Mouse (Mus musculus): ENCODE data around the gene Fam57b. TPM values are rescaled to one million over a fixed set of nuclear protein-coding genes. Genes with fewer than 3 reads are reported as not detected.

Fam57b gene
- polyA plus RNA-seq, 1 experiment from 2014 or later: 0.13 TPM

- Histone ChIP-seq H3K27me3 (replicated peaks; ENCODE audit: insufficient read depth, low read length) (no peaks in the 10 kb centered on the region), H3K4me1 (ENCODE audit: insufficient read depth, low read depth, low read length) (0 out of 2 replicates have a peak, but pooled peaks cover 5% of the 10 kb centered on the region), H3K4me2 (replicated peaks; ENCODE audit: low read depth, low read length) (no peak overlapping the region), H3K36me3 (ENCODE audit: insufficient read depth, low read length) (peaks cover 40% of the 10 kb centered on the region), H3K9ac (replicated peaks; ENCODE audit: low read depth) (no peak overlapping the region), H3K4me3 (ENCODE audit: low read depth, low read length) (no peak overlapping the region), H3K9me3 (ENCODE audit: low read length) (no peaks in the 10 kb centered on the region), H3K27ac (ENCODE audit: low read length) (no peak overlapping the region)
- WGBS: 80% methylated on average over 4 of the region's 4 CpGs
- no peak for DNase-seq (ENCODE audit: low spot score)
- ATAC-seq: no peak
- no peak for TF ChIP-seq EP300 (IDR thresholded peaks at IDR 0.05)
- TF ChIP-seq CTCF (IDR thresholded peaks at IDR 0.05): no peak
These were observed 8.3 kb upstream of the Fam57b start for GRCm38 (mm10) chr7:126789141-126789540.

- H3K27ac ChIP-seq (ENCODE audit: low read length): peak within 1 kb of the TSS; percentile 98
- peak; percentile 27 for TF ChIP-seq CTCF (IDR thresholded peaks at IDR 0.05)
- TF ChIP-seq EP300 (IDR thresholded peaks at IDR 0.05): no peak
- peak; percentile 96 for ATAC-seq
- peak within 1 kb of the TSS; percentile 97 for H3K9ac ChIP-seq (replicated peaks; ENCODE audit: low read depth)
- under 1% methylated on average over 65 of the region's 83 CpGs for WGBS
- H3K27me3 ChIP-seq (replicated peaks; ENCODE audit: insufficient read depth, low read length): no peaks in the 10 kb centered on the region
- peaks cover 37% of the 10 kb centered on the region for H3K36me3 ChIP-seq (ENCODE audit: insufficient read depth, low read length)
- H3K4me1 ChIP-seq (ENCODE audit: insufficient read depth, low read depth, low read length): 0 out of 2 replicates have a peak, but pooled peaks cover 5% of the 10 kb centered on the region
- no peaks in the 10 kb centered on the region for H3K9me3 ChIP-seq (ENCODE audit: low read length)
- H3K4me3 ChIP-seq (ENCODE audit: low read depth, low read length): peak within 1 kb of the TSS; percentile 97
- DNase-seq (ENCODE audit: low spot score): peak; percentile 99
- peak within 1 kb of the TSS; percentile 71 for H3K4me2 ChIP-seq (replicated peaks; ENCODE audit: low read depth, low read length)
These were observed 5.4 kb upstream of the Fam57b start, which contains the start of gene Ppp4c for GRCm38 (mm10) chr7:126791851-126792720. Gene Ppp4c, minus strand, starts transcription at chr7:126792496.

GRCm38 (mm10) chr7:126792721-126793443 lies 4.6 kb upstream of the Fam57b start:
- Histone ChIP-seq H3K27ac (ENCODE audit: low read length) (peak overlapping the region; percentile 98), H3K9ac (replicated peaks; ENCODE audit: low read depth) (no peak overlapping the region), H3K4me1 (ENCODE audit: insufficient read depth, low read depth, low read length) (peaks cover 11% of the 10 kb centered on the region; the same call in 1 of the 2 replicates), H3K4me2 (replicated peaks; ENCODE audit: low read depth, low read length) (peak overlapping the region; percentile 71), H3K9me3 (ENCODE audit: low read length) (no peaks in the 10 kb centered on the region), H3K36me3 (ENCODE audit: insufficient read depth, low read length) (peaks cover 31% of the 10 kb centered on the region), H3K27me3 (replicated peaks; ENCODE audit: insufficient read depth, low read length) (no peaks in the 10 kb centered on the region), H3K4me3 (ENCODE audit: low read depth, low read length) (peak overlapping the region; percentile 97)
- TF ChIP-seq EP300 (IDR thresholded peaks at IDR 0.05) (no peak), CTCF (IDR thresholded peaks at IDR 0.05) (no peak)
- WGBS: 16% methylated on average over 11 of the region's 11 CpGs
- ATAC-seq: no peak
- DNase-seq (ENCODE audit: low spot score): no peak

GRCm38 (mm10) chr7:126793456-126794270 lies 3.8 kb upstream of the Fam57b start:
- Histone ChIP-seq H3K4me3 (ENCODE audit: low read depth, low read length) (no peak overlapping the region), H3K9me3 (ENCODE audit: low read length) (no peaks in the 10 kb centered on the region), H3K9ac (replicated peaks; ENCODE audit: low read depth) (no peak overlapping the region), H3K27ac (ENCODE audit: low read length) (peak overlapping the region; percentile 98; the same call in 1 of the 2 replicates), H3K4me2 (replicated peaks; ENCODE audit: low read depth, low read length) (no peak overlapping the region), H3K27me3 (replicated peaks; ENCODE audit: insufficient read depth, low read length) (no peaks in the 10 kb centered on the region), H3K36me3 (ENCODE audit: insufficient read depth, low read length) (peaks cover 27% of the 10 kb centered on the region), H3K4me1 (ENCODE audit: insufficient read depth, low read depth, low read length) (peaks cover 15% of the 10 kb centered on the region; the same call in 1 of the 2 replicates)
- no peak for DNase-seq (ENCODE audit: low spot score)
- WGBS: 73% methylated on average over 4 of the region's 4 CpGs
- ATAC-seq: no peak
- TF ChIP-seq EP300 (IDR thresholded peaks at IDR 0.05): no peak
- no peak for TF ChIP-seq CTCF (IDR thresholded peaks at IDR 0.05)

- H3K9me3 ChIP-seq (ENCODE audit: low read length): no peaks in the 10 kb centered on the region
- TF ChIP-seq EP300 (IDR thresholded peaks at IDR 0.05): no peak
- TF ChIP-seq CTCF (IDR thresholded peaks at IDR 0.05): no peak
- no peak overlapping the region for H3K4me2 ChIP-seq (replicated peaks; ENCODE audit: low read depth, low read length)
- H3K4me3 ChIP-seq (ENCODE audit: low read depth, low read length): no peak overlapping the region
- no peak overlapping the region; the same call in 1 of the 2 replicates for H3K27ac ChIP-seq (ENCODE audit: low read length)
- H3K4me1 ChIP-seq (ENCODE audit: insufficient read depth, low read depth, low read length): peaks cover 15% of the 10 kb centered on the region; the same call in 1 of the 2 replicates
- no peak overlapping the region for H3K9ac ChIP-seq (replicated peaks; ENCODE audit: low read depth)
- peaks cover 27% of the 10 kb centered on the region for H3K36me3 ChIP-seq (ENCODE audit: insufficient read depth, low read length)
- 55% methylated on average over 4 of the region's 4 CpGs for WGBS
- ATAC-seq (no peak), DNase-seq (ENCODE audit: low spot score) (no peak)
- no peaks in the 10 kb centered on the region for H3K27me3 ChIP-seq (replicated peaks; ENCODE audit: insufficient read depth, low read length)
These were observed 3.2 kb upstream of the Fam57b start for GRCm38 (mm10) chr7:126794271-126794605.

Data from lung, postnatal 0 days (tissue).